Mouse (Mus musculus) lung, adult 2 months (tissue): ENCODE data around the gene Sulf2.
A peak's percentile ranks its signal among the peaks of the same experiment; 100 is the strongest.

ENCODE experiments used
- CTCF ChIP-seq: fragments of 200-500 bp; IDR thresholded peaks from 2 replicates; pipeline ENCODE4 v1.5.1; 2011; ENCODE audit warnings: mild to moderate bottlenecking, low read length, control low read depth; ENCODE audit not compliant: insufficient read depth
- POLR2A ChIP-seq: fragments of 200-500 bp; IDR thresholded peaks from 2 replicates; pipeline ENCODE4 v1.6.1; 2011; ENCODE audit warnings: low read depth, mild to moderate bottlenecking, control low read depth, low read length, borderline replicate concordance; ENCODE audit errors: extremely low read depth

GRCm38 (mm10) chr2:166096834-166097233 is 58.6 kb downstream of the Sulf2 start:
- TF ChIP-seq CTCF: 0 out of 2 replicates have a peak, but pooled peaks have one; percentile 19
- no peak for TF ChIP-seq POLR2A
